Mouse (Mus musculus) T-helper 2 cell (primary cell): ENCODE measurements around the gene Tnks1bp1.

Experiments used
- in situ Hi-C: fragments of 300-600 bp; cut with MboI, MseI; formaldehyde crosslinking; loops from one replicate; pipeline ENCODE4 v1.15.1; 2025; ENCODE audit warnings: high pct_unique_total_duplicates

The Tnks1bp1 gene

GRCm38 (mm10) chr2:85047596-85048167 is at the start of gene Tnks1bp1:
Gene Tnks1bp1 (plus strand): TSS chr2:85048022.
- in situ Hi-C loops: loop anchor here (10.0 to 25.0 kb wide), 2 partner anchors 103 to 1410 kb away; partner anchors contain the start of gene Zc3h15

- in situ Hi-C loops: no loop called here
These were observed 48.2 kb upstream of the Tnks1bp1 start for GRCm38 (mm10) chr2:84999486-85000181.

GRCm38 (mm10) chr2:85001497-85001896 is 46.3 kb upstream of the Tnks1bp1 start:
- in situ Hi-C loops: no loop called here

- in situ Hi-C loops: no loop called here
These were observed 45.2 kb upstream of the Tnks1bp1 start for GRCm38 (mm10) chr2:85002575-85002974.

- in situ Hi-C loops: no loop called here
These were observed 43.5 kb upstream of the Tnks1bp1 start for GRCm38 (mm10) chr2:85004341-85004740.

- in situ Hi-C loops: no loop called here
These were observed 41.2 kb upstream of the Tnks1bp1 start for GRCm38 (mm10) chr2:85006600-85006999.

GRCm38 (mm10) chr2:85007729-85008128 is 40.1 kb upstream of the Tnks1bp1 start:
- in situ Hi-C loops: no loop called here

- in situ Hi-C loops: no loop called here
These were observed 38.6 kb upstream of the Tnks1bp1 start for GRCm38 (mm10) chr2:85009212-85009611.

GRCm38 (mm10) chr2:85011906-85012604 is 35.8 kb upstream of the Tnks1bp1 start:
- in situ Hi-C loops: no loop called here

- in situ Hi-C loops: no loop called here
These were observed 35.1 kb upstream of the Tnks1bp1 start for GRCm38 (mm10) chr2:85012679-85013078.

GRCm38 (mm10) chr2:85013826-85014587 is 33.8 kb upstream of the Tnks1bp1 start:
- in situ Hi-C loops: no loop called here

- in situ Hi-C loops: no loop called here
These were observed 33.2 kb upstream of the Tnks1bp1 start for GRCm38 (mm10) chr2:85014588-85014982.

- in situ Hi-C loops: loop anchor here (10.0 kb wide), 1 partner anchor 147 kb away; no protein-coding TSS in a partner anchor
These were observed 25.8 kb upstream of the Tnks1bp1 start for GRCm38 (mm10) chr2:85022043-85022442.

- in situ Hi-C loops: loop anchor here (10.0 to 25.0 kb wide), 2 partner anchors 151 to 1389 kb away; partner anchors contain the start of gene Zc3h15
These were observed 21.6 kb upstream of the Tnks1bp1 start for GRCm38 (mm10) chr2:85026178-85026577.

- in situ Hi-C loops: loop anchor here (10.0 to 25.0 kb wide), 2 partner anchors 152 to 1390 kb away; partner anchors contain the start of gene Zc3h15
These were observed 20.5 kb upstream of the Tnks1bp1 start for GRCm38 (mm10) chr2:85027281-85027680.

- in situ Hi-C loops: loop anchor here (10.0 to 25.0 kb wide), 2 partner anchors 155 to 1393 kb away; partner anchors contain the start of gene Zc3h15
These were observed 17.9 kb upstream of the Tnks1bp1 start for GRCm38 (mm10) chr2:85029897-85030296.

GRCm38 (mm10) chr2:85030989-85031388 is 16.8 kb upstream of the Tnks1bp1 start:
- in situ Hi-C loops: loop anchor here (25.0 kb wide), 1 partner anchor 1394 kb away; the partner anchor contains the start of gene Zc3h15

- in situ Hi-C loops: loop anchor here (25.0 kb wide), 1 partner anchor 1396 kb away; the partner anchor contains the start of gene Zc3h15
These were observed 14.7 kb upstream of the Tnks1bp1 start for GRCm38 (mm10) chr2:85033121-85033520.

- in situ Hi-C loops: loop anchor here (25.0 kb wide), 1 partner anchor 1397 kb away; the partner anchor contains the start of gene Zc3h15
These were observed 13.7 kb upstream of the Tnks1bp1 start for GRCm38 (mm10) chr2:85034169-85034568.

GRCm38 (mm10) chr2:85036507-85037046 is 11.2 kb upstream of the Tnks1bp1 start:
- in situ Hi-C loops: loop anchor here (5.0 to 25.0 kb wide), 2 partner anchors 199 to 1399 kb away; partner anchors contain the start of genes Slc43a1 and Zc3h15
